Mouse (Mus musculus) layer of hippocampus, adult 9-11 months (tissue): ENCODE results near the gene Kctd11.

Source experiments
- DNase-seq: peaks from one replicate; pipeline ENCODE4 v3.0.0; 2022

Kctd11 gene

DNA sequence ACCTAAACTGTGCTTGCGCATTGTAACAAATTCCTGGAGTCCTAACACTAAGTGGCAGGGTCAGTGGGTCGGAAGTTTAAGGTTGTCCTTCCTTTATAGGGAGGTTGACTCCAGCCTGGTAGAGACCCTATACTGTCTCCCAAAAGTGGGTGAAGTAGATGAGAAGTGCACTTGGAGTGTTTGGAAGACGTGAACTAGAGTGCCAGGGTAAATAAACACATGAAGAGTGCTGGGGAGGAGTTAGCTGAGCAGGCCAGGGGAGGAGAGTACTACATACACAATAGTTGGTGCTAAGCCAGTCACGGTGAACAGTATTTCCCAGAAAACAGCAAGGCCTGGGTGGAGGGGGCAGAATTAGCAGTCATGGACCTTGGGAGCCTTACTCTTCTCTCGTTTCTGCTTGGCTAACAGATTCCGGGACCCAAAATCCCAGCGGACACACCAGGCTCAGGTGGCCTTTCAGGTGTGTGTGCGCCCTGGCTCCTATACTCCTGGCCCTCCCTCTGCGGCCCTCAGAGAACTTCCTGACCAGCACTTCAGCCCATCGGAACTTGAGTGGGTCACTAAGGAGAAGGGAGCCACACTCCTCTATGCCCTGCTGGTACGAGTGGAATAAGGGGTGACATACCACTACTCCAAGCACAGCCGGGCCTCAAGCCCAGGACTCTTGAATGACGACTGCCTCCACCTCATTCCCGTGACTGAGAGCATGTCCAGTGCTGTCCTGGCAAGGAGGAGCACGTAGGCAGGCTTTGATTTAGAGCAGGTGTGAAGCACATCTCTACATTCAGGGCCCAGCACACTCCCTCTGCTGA, 31.7 kb upstream of the Kctd11 start:
- DNase-seq, result no peak

DNA sequence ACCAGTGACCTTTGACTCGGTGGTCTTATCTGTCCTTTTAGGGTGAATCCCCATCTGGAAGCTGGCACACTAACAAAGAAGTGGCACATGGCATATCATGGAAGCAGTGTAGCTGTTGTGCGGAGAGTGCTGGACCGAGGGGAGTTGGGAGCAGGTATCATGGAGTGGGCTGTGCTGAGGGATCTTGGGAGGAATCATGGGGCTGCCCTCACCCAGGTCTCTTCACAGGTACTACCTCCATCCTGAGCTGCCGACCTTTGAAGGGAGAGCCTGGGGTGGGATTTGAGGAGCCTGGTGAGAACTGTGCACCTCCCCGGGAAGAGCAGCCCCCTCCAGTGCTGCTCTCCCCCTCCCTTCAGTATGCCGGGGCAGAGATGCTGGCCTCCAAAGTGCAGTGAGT, 30.5 kb upstream of the Kctd11 start:
- no peak for DNase-seq

DNA sequence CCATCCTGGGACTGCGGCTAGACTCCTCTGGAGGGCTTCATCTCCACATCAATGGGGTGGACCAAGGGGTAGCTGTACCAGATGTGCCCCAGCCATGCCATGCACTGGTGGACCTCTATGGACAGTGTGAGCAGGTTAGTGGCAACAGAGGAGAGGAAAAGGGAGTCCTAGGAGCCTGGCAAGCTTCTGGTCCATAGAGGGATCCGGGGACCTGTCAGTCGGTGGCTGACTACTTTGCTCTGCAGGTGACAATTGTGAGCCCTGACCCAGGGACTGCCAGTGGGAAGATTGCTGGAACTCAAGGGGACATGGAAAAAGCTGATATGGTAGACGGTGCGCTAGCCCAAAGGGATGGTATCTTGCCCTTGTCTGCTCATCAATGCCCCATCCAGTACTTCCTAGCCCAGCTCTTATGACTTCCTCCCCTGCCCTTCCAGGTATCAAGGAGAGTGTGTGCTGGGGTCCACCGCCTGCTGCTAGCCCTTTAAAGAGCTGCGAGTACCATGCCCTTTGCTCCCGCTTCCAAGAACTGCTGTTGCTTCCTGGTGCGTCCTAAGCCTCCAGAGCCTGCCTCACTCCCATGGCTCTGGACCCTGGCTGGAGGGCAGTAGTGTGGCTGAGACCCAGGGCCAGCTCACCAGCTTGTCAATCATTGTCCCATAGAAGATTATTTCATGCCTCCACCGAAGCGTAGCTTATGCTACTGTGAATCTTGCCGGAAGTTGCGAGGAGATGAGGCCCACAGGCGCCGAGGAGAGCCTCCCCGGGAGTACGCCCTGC, 29.8 kb upstream of the Kctd11 start:
- DNase-seq, result no peak

DNA sequence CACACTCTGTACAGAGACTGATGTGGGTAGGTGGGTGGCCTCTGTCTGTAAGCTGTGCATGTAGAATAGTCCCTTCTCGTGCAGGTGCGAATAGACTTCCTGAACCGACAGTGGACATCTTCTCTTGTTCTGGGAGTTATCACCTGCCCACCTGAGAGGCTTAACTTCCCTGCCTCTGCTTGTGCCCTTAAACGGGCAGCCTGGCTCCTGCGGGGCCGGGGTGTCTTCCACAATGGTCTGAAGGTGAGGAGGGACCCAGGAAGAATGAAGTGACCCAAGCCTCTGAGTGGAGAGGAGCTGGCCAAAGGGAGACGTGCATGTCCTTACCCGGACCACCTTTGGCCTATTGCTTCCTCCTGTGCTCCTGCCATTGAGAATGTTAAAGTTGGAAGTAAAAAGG, 29.0 kb upstream of the Kctd11 start:
- no peak for DNase-seq

DNA sequence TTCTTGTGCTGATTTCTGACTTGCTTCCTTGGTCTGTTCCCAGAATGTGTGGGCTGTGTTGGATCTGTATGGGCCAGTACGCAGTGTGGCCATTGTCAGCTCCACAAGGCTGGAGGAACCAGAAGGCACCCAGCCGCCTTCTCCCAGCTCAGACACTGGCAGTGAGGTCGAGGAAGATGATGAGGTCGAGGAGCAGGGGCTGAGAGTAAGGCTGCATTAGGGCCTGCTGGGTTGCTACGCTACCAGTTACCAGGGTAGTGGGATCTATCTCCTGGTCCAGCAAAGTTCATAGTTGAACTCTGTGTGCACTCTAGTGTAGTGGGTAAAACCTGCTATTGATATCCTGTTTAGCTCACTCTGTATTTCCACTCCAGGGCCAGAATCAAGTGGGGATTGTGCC, 28.0 kb upstream of the Kctd11 start:
- DNase-seq, result no peak

DNA sequence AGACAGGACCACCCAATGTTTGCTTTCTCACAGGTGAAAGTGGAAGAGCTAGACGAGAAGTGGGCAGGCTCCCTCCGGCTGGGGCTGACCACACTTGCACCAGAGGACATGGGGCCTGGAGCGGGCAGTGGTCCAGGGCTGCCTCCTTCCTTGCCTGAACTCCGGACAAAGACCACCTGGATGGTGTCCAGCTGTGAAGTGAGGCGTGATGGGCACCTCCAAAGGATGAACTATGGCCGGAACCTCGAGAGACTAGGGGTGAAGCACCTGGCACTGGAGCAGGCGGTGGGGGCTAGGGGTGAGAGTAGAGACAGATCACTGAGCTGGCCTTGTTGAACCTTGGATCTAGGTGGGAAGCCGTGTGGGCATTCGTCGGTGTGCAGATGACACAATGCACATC, 27.4 kb upstream of the Kctd11 start:
- no peak for DNase-seq

GRCm38 (mm10) chr11:69904311-69904710, 23.1 kb upstream of the Kctd11 start:
- DNase-seq, result no peak

DNA sequence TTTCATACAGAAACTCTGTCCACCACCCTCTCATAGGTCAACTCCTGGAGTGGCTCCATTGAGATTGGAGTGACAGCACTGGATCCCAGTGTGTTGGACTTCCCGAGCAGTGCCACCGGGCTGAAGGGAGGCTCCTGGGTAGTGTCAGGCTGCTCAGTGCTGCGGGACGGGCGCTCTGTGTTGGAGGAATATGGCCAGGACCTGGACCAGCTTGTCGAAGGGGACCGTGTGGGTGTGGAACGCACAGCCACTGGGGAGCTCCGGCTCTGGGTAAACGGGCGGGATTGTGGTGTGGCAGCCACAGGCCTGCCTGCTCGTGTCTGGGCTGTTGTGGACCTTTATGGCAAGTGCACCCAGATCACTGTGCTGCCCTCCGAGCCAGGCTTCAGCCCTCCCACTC, 21.8 kb upstream of the Kctd11 start:
- DNase-seq, result no peak

- DNase-seq, result no peak
Observed at GRCm38 (mm10) chr11:69901993-69902392, 20.8 kb upstream of the Kctd11 start.

DNA sequence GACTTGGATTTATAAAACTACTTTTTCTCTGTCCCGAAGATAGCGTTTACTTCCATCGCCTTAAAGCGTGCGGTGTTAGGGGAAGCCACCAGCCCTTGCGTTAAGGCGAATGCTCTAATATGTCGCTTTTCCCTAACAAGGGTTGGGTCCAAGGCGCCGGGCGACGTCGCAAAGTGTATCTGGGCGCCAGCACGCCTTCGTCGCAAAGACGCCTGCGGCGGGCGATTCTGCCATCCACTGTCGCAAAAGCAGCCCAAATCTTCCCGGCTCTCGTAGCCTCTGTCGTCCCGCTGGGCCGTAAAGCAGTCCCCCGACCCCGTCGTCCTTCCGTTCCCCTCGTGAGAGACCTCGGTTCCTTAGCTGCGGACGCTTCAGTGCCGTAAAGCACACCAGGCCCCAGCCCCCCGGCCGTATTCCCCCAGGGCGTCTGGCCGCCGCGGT, 20.2 kb upstream of the Kctd11 start:
- DNase-seq, result peak; percentile 99

DNA sequence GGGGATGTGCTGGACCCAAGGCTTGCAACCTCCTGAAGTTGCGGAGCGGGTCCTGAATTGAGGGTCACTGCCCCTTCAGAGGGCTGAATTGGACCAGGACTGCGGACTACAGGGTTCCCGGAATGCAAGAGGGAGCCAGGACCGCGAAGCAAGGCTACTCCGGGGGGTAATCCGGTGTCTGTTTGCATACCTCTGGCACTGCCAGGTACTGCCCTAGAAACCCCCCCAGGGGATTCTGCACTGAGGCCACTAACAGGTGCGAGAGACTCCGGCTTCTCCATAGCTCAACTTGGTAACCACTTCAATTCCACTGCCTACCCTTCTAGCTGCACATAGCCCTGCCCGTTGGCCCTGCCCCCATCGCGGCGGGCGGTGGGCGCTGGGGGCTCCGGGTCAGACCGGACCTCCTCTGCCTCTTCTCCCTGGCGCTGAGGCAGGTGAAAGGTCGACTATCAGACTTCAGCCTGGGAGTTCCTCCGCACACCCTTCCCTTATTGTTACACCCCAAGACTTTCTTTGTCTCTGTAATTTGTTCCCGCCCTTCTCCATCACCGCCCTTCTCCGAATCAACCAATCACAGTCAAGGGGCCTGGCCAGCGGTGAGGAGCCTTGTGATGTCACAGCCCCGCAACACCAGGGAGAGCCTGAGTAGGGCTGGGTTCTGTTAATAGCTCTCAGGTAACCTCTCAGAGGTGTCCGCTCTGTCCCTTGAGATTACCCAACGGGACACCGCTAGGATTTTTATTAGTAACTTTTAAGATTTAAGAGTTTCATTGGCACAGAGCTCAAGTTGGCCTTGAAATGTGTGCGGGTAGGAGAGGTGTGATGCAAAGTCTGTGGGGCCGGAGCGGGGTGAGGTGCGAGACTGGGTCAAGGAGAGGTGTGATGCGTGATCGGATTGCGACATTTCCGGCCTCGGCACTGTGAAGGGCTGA, 19.5 kb upstream of the Kctd11 start, which contains the start of the genes 2810408A11Rik and Neurl4:
Gene 2810408A11Rik, minus strand, starts transcription at position 517 of the 935 bp plus-strand sequence.
Gene Neurl4, plus strand, starts transcription at position 602 of the 935 bp plus-strand sequence.
- peak; percentile 92 for DNase-seq

GRCm38 (mm10) chr11:69899870-69900269, 18.7 kb upstream of the Kctd11 start:
- DNase-seq, result no peak

DNA sequence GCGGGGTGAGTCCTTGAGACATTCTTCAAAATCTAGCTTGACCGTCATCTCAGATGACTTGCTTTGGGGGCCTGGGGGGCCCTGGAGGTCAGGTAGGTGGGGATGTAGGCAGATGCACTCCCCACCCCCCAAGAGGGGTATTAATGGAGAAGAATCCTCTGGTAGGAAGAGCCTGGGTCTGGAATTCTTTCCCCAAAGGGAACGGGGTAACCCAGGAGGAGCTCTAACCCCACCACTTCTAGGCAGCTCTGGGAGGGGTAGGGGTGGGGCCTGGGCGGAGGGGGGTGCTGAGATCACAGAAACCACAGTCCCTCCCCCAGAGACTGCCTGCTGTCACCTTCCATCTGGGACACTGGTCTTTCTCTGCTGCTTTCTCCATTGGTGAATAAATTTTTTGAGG, 14.1 kb upstream of the Kctd11 start, which contains the start of gene Acap1:
Gene Acap1, minus strand, starts transcription at position 249 of the 400 bp plus-strand sequence.
- no peak for DNase-seq

- DNase-seq, result no peak
Observed at GRCm38 (mm10) chr11:69894671-69895070, 13.5 kb upstream of the Kctd11 start.

DNA sequence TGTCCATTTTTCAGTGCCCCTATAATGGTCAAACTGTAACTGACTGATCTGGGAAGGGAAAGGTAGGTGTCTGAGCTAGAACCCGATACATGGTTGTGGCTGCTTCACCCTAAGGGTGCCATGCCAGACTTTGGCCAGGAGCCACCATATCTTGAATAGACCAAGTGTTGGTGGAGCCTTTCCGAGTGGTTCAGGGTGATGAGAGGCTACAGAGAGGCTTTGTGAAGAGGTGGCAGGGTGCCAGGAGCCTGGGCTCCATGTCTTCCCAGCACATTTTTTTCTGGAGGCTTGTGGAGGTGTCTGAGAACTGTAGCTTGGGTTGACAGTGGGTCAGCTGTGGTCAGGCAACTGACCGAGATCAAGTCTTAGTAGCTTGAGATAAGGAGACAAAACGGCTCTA, 10.3 kb upstream of the Kctd11 start:
- peak; percentile 73 for DNase-seq

DNA sequence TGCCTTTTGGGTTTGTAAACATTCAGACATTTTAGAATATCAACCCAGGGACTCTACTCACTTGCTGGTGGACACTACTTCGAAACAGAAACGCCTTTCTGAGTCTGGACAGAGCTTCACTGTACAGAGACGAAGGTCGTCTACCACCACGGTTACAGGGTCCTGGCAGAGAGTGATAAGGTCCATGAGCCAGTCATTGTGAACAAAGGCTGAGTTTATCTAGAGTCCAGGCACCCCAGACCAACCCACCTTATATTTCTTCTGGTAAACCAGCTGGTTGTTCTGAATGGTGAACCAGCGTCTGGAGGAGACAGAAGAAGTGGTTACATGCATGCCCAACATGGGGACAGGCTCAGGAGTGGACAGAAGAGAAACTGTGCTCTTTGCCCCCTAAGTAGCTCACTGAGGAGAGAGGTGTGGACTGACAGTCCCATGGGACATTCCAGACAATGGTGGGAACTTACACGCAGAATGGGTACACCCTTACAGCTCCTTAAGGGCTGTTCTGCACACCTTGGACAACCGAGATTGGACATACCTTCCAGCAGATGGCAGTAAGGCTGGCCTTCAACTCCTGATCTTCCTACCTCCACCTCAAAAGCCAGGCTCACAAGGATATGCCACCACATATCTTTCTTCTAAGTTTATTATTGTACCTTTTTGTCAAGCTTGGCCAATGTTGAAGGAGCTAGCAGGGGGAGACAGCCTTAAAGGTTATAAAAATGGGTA, 5.9 kb upstream of the Kctd11 start:
- DNase-seq, result no peak

DNA sequence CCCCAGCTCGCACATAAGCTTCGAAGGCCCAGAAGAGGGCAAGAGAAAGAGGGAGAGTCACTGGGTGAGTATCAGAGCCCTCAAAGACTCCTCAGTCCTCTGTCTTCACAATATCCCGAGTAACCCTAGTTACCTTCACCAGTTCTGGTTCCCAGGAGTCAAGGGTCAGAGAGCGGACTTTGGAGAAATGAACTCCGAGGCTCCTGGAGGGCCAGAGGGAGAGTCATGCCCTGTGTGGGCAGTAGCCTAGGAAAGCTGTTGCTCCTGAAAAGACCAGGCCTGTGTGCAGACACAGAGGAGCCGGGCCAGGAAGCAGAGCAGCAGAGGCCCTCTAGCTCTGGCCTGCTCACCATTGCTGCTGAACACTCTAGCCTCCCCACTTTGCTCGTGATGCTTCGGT, 3.5 kb upstream of the Kctd11 start:
- DNase-seq, result no peak

GRCm38 (mm10) chr11:69884240-69884639, 3.0 kb upstream of the Kctd11 start:
- DNase-seq, result no peak

- no peak for DNase-seq
Observed at GRCm38 (mm10) chr11:69883527-69884151, 2.4 kb upstream of the Kctd11 start.

DNA sequence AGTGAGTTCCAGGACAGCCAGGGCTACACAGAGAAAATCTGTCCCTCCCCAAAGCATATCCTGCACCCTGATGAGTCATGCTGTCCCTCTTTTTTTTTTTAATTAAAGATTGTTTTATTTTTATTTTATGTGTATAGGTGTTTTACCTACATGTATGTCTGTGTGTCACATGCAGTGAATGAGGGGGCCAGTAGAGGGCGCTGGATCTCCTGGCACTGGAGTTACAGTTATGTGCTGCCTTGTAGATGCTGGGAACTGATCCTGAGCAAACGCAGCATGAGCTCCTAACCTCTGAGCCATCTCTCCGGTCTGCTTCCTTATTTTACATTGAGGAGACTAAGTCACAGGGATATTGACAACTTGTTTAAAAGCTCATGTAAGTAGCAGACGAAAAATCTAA, 1.9 kb upstream of the Kctd11 start:
- no peak for DNase-seq
